Mouse (Mus musculus) ES-Bruce4 (cell line): Measurements from ENCODE around the gene Phf3.

Experiments used
- CTCF ChIP-seq: IDR thresholded peaks from one replicate; pipeline ENCODE4 v1.8.1; 2011; ENCODE audit warnings: low read depth, low read length
- EP300 ChIP-seq: IDR thresholded peaks from 2 replicates; pipeline ENCODE4 v1.6.1; 2011; ENCODE audit warnings: low read depth, low read length; ENCODE audit not compliant: insufficient read depth
- POLR2A ChIP-seq: IDR thresholded peaks from one replicate; pipeline ENCODE4 v1.8.1; 2011; ENCODE audit warnings: low read length; ENCODE audit not compliant: insufficient read depth

GRCm38 (mm10) chr1:30780293-30780692, 93.4 kb downstream of the Phf3 start:
- TF ChIP-seq CTCF (no peak), POLR2A (no peak), EP300 (no peak)
